Mouse (Mus musculus) WW6 (cell line): Measurements from ENCODE around the gene Mpp5.

Source experiments
- DNase-seq: peaks from one replicate; pipeline ENCODE4 v3.0.0-alpha.2; 2013; ENCODE audit warnings: low read depth, low spot score

Gene Mpp5

DNA sequence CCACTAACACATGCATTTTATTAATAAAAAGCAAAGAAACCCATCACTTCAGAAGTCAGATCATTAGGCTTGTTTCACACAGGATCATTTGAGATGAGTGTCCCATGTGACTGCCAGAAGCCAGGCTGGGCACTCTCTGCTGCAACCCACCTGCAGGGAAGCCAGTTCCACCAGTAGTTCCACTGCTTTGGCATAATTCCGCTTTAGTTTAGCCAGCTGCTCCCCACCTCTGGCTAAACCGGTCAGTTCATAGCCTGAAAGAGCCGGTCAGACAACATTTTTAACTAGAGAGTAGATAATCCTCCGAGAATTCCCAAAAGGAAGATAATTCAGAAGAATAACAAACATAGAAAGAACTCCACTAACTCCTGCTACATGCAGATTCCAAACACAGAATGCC lies 99.5 kb downstream of the Mpp5 start:
- no peak for DNase-seq

DNA sequence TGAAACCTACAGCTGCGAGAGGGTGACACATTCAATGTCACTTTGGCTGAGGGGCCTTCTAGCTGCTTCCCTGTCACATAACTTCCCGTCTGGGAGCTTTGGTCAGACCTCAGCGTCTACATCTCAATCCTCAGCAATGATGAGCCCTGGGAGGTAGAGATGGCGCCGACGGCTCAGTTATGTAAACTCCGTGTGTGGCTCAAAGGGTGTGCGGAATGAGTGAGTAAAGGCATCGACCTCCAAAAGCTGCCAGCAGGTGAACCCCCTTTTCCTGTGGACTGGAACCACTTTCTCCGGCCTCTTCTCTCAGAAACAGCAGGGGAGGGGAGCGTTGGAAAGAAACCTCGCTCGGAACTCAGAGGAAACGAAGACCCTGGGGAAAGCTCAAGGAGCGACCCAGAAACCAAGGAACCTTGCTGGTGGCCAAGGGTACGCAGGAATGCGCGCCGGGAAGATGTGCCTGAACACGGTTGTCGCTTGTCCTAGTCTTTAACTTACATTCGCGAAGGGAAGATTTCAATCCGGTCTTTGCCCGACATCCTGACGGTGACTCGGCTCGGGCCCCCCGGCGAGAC lies 112.3 kb downstream of the Mpp5 start:
- peak; percentile 11 for DNase-seq

GRCm38 (mm10) chr12:78861496-78862253 lies 113.0 kb downstream of the Mpp5 start, which contains the start of the genes Atp6v1d and Eif2s1:
TSS of gene Atp6v1d (minus strand) at chr12:78861638.
TSS of gene Eif2s1 (plus strand) at chr12:78861819.
- DNase-seq = peak; percentile 96

GRCm38 (mm10) chr12:78862254-78862730 lies 113.6 kb downstream of the Mpp5 start:
- DNase-seq = no peak

DNA sequence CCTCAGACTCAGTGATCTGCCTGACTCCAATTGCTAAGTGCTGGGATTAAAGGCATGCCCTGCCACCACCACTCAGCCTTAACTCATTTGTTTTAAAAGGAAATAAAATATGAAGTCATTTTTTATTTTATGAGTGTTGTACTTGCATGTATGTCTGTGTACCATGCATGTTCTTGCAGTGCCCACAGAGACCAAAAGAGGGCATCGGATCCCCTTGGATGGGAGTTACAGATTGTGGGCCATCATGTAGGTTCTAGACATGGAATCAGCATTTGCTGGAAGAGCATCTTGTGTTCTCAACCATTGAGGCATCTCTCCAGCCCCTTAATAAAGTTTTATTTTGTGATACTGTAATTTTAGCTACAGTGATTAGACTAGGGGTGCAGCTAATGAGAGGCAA lies 116.7 kb downstream of the Mpp5 start:
- peak; percentile 9 for DNase-seq

GRCm38 (mm10) chr12:78868115-78868514 lies 119.4 kb downstream of the Mpp5 start:
- no peak for DNase-seq

DNA sequence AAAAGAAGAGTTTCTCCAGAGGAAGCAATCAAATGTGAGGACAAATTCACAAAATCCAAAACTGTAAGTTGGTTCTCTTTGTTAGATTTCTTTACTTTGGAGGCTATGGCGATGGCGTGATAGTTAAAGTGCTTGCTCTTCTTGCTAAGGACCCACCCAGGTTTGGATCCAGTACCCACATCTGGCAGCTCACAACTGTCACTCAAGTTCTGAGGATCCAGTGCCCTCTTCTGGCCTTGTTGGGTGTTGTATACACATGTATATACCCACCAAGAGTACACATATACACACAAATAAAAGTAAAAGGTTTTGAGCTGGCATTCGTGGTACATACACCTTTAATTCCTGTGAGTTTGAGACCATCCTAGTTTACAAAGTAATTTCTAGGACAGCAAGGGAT lies 125.9 kb downstream of the Mpp5 start:
- DNase-seq = peak; percentile 13

DNA sequence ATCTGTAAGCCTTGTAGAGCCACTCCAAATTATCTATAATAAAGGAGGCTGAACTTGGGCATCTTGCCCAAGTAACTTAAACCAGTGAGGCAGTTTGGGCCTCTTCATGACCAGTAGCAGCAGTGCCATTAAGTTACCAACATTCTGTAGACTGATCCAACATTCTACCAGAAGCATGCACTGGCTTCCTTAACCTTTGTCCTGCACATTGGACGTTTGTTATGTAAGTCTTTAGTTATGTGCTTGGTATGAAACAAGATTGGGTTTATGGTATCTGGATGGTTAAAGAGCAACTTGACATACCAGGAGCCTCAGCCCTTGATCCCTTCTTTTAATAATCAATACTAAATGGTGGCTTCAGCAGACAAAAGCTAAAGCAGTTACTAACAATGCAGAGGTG lies 141.4 kb downstream of the Mpp5 start:
- DNase-seq = no peak
